Mouse (Mus musculus): ENCODE data around the gene Amotl2. TPM values are rescaled to one million over a fixed set of nuclear protein-coding genes. Genes with fewer than 3 reads are reported as not detected.

Amotl2 gene
- total RNA-seq, 2 experiments from 2014 or later, result 13.6 to 20.3 TPM

DNA sequence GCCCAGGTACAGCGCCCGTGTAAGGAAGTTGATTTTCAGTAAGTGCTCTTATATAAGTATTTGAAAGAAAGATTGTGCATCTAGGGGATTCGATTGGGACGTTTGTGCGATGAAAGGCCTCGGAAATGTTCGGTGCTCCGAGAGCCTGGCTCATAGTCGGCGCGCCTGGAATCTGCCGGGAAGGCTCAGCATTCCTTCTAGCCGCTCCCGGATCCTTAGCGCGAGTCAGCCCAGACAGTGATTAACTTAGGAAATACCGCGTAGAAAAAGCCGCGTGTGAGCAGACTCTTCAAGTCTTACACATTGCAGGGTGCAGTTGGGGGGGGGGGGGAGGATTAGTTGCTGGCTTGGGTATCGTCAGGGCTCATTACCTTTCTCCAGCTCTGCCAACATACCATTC lies 2.2 kb downstream of the Amotl2 start:
- DNase-seq, result no peak

GRCm38 (mm10) chr9:102719085-102719484 lies 2.6 kb downstream of the Amotl2 start:
- DNase-seq, result no peak

DNA sequence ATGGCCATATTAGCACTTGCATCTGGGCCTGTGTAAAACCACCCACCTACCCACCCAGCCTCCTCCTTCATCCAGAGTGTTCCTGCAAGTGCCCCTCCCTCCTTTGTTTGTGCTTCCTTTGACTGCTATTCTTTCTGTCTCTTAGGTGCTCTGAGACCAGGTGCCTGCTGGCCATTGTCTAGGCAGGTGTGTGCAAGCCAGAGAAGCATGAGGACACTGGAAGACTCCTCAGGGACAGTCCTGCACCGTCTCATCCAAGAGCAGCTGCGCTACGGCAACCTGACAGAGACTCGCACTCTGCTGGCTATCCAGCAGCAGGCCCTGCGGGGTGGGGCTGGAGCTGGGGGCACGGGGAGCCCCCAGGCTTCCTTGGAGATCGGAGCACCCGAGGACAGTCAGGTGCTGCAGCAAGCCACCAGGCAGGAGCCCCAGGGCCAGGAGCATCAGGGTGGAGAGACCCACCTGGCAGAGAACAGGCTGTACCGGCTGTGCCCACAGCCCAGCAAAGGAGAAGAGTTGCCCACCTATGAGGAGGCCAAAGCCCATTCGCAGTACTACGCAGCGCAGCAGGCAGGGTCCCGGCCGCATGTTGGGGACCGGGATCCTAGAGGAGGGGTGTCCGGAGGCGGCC lies 3.6 kb downstream of the Amotl2 start:
- no peak for DNase-seq

DNA sequence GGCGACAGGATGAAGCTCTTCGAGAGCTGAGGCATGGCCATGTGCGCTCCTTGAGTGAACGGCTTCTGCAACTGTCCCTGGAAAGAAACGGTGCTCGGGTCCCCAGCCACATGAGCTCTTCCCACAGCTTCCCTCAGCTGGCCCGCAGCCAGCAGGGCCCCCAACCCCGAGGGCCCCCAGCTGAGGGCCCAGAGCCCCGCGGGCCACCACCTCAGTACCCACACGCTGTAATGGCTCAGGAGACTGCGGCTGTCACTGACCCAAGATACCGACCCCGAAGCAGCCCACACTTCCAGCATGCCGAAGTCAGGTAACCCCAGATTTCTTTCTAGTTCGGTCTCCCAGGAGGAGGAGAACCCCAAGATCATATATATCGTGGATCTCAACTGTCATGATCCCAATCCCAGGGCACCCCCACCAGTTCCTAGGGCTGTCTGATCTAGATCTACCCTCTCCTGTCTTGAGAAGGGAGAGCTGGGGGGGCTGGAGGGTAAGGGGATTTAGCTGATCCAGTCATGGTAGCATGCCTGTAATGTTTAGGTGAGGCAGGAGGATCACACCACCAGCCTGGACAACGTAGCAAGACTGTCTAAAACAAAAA lies 4.2 kb downstream of the Amotl2 start:
- DNase-seq, result no peak

DNA sequence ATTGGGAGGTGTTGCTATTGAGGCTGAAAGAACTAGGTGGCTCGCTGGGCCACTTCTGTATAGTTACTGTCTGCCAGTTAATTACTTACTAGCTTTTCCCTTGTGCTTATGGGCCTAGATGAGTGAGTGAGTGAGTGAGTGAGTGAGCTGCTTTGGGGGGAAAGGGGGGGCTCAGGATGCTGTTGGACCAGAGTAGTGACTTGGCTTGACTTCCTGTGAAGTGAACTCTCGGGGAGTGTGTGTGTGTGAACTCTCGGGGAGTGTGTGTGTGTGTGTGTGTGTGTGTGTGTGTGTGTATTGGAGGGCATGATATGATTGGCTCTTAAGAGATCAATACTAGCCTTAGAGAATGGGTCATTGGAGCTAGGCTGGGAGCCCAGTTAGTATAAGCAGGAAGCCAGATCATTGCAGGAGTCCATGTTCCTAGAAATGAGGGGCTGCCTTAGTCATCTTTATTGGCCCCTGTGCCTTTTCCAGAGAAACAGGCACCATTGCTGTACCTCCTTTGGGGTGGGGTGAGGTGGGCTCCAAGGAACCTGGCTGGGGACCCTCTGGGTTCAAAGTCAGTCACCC lies 5.0 kb downstream of the Amotl2 start:
- no peak for DNase-seq

GRCm38 (mm10) chr9:102722071-102722561 lies 5.6 kb downstream of the Amotl2 start:
- no peak for DNase-seq

GRCm38 (mm10) chr9:102722750-102723149 lies 6.3 kb downstream of the Amotl2 start:
- DNase-seq, result no peak

- DNase-seq, result no peak
These were observed 6.8 kb downstream of the Amotl2 start for GRCm38 (mm10) chr9:102723241-102723709.

DNA sequence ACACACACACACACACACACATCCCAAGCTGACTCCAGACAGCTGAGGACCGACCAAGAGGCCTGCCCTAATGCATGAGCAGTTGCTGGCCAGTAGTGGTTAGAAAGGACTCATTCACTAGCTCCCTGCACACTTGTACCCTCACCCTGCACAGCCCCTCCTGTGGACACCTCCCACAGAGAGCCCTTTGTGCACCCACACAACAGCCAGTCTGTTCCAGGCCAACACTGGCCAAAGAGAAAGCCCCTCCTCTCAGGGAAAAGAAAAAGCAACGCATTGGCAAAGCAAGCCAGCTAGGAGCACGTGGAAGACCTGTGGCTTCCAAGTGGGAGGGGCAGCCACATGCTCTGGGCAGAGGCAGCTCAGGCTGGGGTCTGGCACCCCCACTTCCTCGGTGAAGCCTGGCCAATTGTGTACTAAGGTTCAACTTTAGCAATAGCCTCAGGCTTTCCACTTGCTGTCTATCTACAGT lies 7.6 kb downstream of the Amotl2 start:
- DNase-seq, result peak; percentile 83

DNA sequence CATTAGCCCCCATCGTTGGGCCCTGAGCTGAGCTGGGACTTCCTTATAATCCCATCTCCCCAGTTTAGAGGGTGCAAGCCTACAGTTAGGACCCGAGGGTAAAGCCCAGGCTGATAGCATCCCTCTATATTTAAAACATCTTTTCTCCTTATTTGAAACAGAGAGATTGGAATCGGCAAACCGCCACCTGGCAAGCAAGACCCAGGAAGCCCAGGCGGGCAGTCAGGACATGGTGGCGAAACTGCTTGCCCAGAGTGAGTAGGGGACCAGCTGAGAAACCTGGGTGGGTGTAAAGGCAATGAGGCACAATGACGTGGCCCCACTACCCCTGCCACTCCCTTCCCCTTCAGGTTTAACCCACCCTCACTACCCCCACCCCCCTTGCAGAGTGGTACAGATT lies 8.5 kb downstream of the Amotl2 start:
- DNase-seq, result no peak

DNA sequence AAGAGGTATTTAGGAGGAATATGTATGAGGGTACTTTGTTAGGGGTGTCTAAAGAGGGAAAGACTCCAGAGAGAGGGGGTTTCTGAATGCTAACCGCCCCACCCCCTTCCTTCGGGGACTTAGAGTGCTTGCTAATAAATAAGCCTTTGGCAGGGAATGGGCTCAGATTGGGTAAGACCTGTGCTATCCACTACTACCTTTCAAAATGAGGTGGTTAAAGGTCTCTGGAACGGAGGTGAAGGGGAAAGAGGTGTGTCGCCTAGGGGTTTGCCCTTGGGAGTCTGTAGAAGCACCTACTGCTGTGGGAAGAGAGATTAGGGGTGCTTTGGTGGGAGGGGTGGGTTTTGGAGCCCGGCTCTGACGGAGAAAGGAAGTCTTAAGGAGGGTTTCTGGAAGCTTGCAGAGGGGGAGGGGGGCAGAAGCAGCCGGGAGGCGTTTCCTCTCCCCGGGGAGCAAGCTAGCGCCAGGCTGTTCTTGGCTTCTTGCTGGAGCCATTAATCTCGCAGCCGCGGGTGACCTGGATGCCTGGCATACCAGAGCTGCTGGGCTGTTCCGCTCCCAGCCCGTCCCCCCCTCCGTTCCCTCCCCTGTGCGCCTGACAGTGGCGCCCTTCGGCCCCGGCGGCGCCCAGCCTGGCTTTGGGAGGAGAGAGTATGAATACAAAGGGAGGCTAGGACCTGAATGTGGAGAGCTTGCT lies 9.6 kb downstream of the Amotl2 start:
- DNase-seq, result peak; percentile 95

DNA sequence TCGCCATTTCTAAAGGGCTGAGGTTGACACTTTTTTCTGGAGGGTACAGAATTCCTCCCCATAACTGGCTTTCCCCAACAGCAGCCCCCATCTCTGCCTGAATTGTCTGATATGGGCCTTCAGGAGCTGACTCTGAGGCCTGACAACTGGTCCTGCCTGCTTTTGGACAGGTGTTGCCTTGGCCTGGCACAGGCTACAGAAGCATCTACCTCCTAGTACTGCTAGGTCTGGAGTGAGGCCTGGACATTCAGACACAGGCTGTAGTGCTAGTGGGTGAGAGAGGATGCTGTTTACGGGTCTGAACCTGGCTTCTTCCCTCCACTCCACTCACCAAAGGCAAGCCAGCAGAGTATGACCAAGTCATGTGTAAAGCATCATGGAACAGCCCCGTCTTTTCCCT lies 10.3 kb downstream of the Amotl2 start:
- DNase-seq, result peak; percentile 32

GRCm38 (mm10) chr9:102727662-102728468 lies 11.4 kb downstream of the Amotl2 start:
- no peak for DNase-seq

DNA sequence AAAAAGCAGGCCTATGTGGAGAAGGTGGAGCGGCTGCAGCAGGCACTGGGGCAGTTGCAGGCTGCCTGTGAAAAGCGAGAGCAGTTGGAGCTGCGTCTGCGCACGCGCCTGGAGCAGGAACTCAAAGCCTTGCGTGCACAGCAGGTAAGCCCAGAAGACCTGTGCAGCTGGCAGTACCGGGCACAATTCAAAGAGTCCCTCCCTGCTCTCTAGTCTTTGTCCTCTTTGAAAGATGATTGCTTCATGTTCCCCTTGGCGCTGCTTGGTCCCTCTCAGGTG lies 11.9 kb downstream of the Amotl2 start:
- DNase-seq, result no peak

- DNase-seq, result no peak
These were observed 12.8 kb downstream of the Amotl2 start for GRCm38 (mm10) chr9:102729093-102729845.

- DNase-seq, result no peak
These were observed 13.5 kb downstream of the Amotl2 start for GRCm38 (mm10) chr9:102729876-102730413.

- no peak for DNase-seq
These were observed 14.6 kb downstream of the Amotl2 start for GRCm38 (mm10) chr9:102731044-102731471.

DNA sequence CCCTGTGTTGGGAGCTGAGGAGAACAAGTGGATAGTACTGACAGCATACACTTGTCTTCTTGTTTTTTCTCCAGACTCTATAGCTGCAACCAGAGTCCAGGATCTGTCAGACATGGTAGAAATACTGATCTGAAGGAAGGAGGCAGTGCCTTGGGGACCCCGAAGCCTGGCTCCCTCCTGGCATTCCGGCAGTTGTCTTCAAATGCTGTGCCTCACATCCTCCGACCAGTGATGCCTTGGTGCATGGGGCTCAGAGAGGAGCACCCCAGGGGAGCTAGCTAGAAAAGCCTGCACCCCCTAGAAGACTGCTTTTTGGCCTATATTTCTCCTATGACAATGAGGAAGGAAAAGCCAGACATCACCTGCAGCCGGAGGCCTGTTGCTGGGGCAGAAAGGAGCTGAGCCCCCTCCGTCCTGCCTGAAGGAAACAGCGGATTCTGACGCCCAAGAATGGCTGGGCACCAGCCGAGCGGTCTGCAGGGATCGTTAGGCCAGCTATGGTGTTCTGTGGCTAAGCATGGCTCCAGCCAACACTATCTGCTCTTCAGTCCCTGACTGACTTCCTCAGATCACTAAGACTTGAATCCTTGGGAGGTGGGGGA lies 15.2 kb downstream of the Amotl2 start:
- DNase-seq, result no peak

- DNase-seq, result no peak
These were observed 15.9 kb downstream of the Amotl2 start for GRCm38 (mm10) chr9:102732326-102732865.

GRCm38 (mm10) chr9:102733459-102733858 lies 17.0 kb downstream of the Amotl2 start:
- no peak for DNase-seq
